Mouse (Mus musculus): ENCODE data around the gene Naaladl2.

DNA sequence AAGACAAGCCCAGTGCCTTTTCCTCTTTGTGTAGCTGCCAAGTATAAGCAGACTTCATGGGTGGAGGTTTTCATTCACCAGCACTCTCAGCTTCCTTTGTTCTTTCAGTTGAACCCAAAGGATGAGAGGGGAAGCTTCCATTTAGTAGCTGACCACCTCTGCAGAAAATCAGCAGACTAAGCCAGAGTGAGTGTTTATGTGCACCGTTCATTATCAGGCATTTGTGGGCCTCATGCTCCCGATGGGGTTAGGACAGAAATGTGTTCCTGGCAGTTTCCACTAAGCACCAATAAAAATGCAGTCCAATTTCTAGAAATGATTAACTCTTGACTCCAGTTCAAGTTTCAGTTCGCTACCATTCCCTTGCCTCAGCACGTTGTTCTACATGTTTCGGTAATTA lies 1206.8 kb downstream of the Naaladl2 start:
- TF ChIP-seq CTCF (conservative IDR thresholded peaks at IDR 0.05; ENCODE audit: low read length): no peak
- TF ChIP-seq POU5F1 (IDR thresholded peaks at IDR 0.05; ENCODE audit: borderline replicate concordance, low read length): no peak
